Mouse (Mus musculus) liver, postnatal 0 days (tissue): ENCODE measurements at regions not wholly inside any gene's neighbourhood (a gene's known extent, or its start where the extent isn't known, plus 50 kb on each side); places are given as distances from the start of the nearest gene placed in this dataset.

Experiments used
- ATAC-seq: fragments of 200-750 bp; cut with Nextera tagmentation; 2 replicates; pipeline ENCODE4 v1.8.0; 2017; ENCODE audit warnings: mild to moderate bottlenecking, moderate library complexity
- DNase-seq: peaks from one replicate; pipeline ENCODE4 v3.0.0-alpha.2; 2016
- H3K27ac ChIP-seq: fragments of 300-500 bp; sonication (generic); 2 replicates; pipeline ENCODE4 v1.5.1; 2014; ENCODE audit warnings: antibody characterized with exemption, moderate library complexity, mild to moderate bottlenecking, low read depth
- H3K27me3 ChIP-seq: fragments of 300-500 bp; sonication (generic); 2 replicates; pipeline ENCODE4 v1.6.1; 2014; ENCODE audit warnings: low read length, control low read depth, mixed read lengths; ENCODE audit not compliant: insufficient read depth
- H3K36me3 ChIP-seq: fragments of 300-500 bp; sonication (generic); replicated peaks from 2 replicates; pipeline ENCODE4 v1.6.1; 2014; ENCODE audit warnings: mild to moderate bottlenecking, control low read depth, low read length, moderate library complexity, mixed read lengths; ENCODE audit not compliant: insufficient read depth
- H3K4me1 ChIP-seq: fragments of 300-500 bp; sonication (generic); 2 replicates; pipeline ENCODE4 v1.6.1; 2014; ENCODE audit warnings: antibody characterized with exemption, mild to moderate bottlenecking, control low read depth; ENCODE audit not compliant: insufficient read depth
- H3K4me2 ChIP-seq: fragments of 300-500 bp; sonication (generic); 2 replicates; pipeline ENCODE4 v1.6.1; 2014; ENCODE audit warnings: low read depth, mild to moderate bottlenecking, low read length, moderate library complexity, mixed read lengths
- H3K4me3 ChIP-seq: fragments of 300-500 bp; sonication (generic); 2 replicates; pipeline ENCODE4 v1.5.1; 2014; ENCODE audit warnings: low read depth, low read length
- H3K9ac ChIP-seq: fragments of 300-500 bp; sonication (generic); replicated peaks from 2 replicates; pipeline ENCODE4 v1.6.1; 2014; ENCODE audit warnings: mild to moderate bottlenecking, moderate library complexity
- H3K9me3 ChIP-seq: fragments of 300-500 bp; sonication (generic); 2 replicates; pipeline ENCODE4 v1.6.1; 2016; ENCODE audit warnings: mild to moderate bottlenecking, control low read depth, low read length, mixed read lengths
- CTCF ChIP-seq: sonication (generic); IDR thresholded peaks from 2 replicates; pipeline ENCODE4 v1.5.1; 2016; ENCODE audit warnings: antibody characterized with exemption, low read depth
- EP300 ChIP-seq: IDR thresholded peaks from 2 replicates; pipeline ENCODE4 v1.6.1; 2016; ENCODE audit warnings: antibody characterized with exemption, low read depth, mild to moderate bottlenecking
- whole genome bisulfite sequencing: fragments of 180-500 bp; shearing (Covaris S2); extraction: QIAGEN DNeasy Blood & Tissue Kit; methylation state at CpG from one replicate; pipeline ENCODE4 v1.1.7; 2014; ENCODE audit not compliant: insufficient replicate concordance; 5-methylcytosine and 5-hydroxymethylcytosine counted together

DNA sequence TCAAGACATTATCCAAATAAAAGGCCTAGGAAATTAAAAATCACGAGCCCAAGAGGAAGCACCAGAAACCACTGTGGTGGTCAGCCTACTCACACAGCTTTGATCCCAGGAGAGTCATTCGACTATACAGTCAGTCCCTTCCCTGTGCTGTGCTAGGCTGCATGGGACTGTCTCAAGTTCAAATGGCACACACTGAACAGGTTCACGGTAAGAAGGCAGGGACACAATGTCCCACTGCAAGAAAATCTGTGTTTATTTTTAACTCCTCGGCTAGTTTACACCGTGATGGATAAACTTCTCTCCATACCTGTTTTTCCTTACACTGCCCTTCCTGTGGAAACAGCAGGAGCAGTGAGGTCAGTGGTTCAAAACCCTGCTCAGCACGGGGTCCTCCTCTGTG is 165.2 kb upstream of the Klf14 start:
- Histone ChIP-seq H3K27me3 (no peaks in the 10 kb centered on the region), H3K9me3 (no peaks in the 10 kb centered on the region), H3K27ac (no peak overlapping the region), H3K4me2 (peak overlapping the region; percentile 71; the same call in 1 of the 2 replicates), H3K36me3 (no peaks in the 10 kb centered on the region; the same call in 1 of the 2 replicates), H3K4me3 (no peak overlapping the region), H3K4me1 (peaks cover 11% of the 10 kb centered on the region), H3K9ac (no peak overlapping the region)
- no peak for DNase-seq
- no peak for TF ChIP-seq EP300
- TF ChIP-seq CTCF, result no peak
- no peak for ATAC-seq
- WGBS, result 44% methylated on average over 6 of the region's 6 CpGs

DNA sequence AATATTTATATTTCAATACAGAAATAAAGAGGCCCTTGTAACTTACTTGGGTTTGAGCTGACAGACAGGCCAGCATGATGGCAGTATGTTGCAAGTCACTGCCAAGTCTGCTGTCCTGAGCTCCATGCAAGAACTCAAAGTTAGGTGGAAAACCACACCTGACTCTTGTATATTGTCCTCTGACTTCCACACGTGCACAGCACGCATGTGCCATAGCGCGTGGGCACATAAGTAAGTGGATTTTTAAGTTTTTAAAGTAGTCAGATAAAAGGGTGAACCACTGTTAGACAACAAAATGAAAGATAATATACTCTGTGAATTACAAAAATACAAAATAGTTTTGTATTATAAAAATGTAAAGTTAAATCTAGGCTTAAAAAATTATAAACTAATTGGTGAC is 166.0 kb upstream of the Klf14 start:
- no peak for TF ChIP-seq CTCF
- TF ChIP-seq EP300, result no peak
- Histone ChIP-seq H3K36me3 (no peaks in the 10 kb centered on the region), H3K27me3 (no peaks in the 10 kb centered on the region), H3K4me1 (peaks cover 12% of the 10 kb centered on the region), H3K27ac (peak overlapping the region; percentile 86), H3K9me3 (no peaks in the 10 kb centered on the region), H3K4me2 (peak overlapping the region; percentile 71), H3K9ac (no peak overlapping the region; the same call in 1 of the 2 replicates), H3K4me3 (peak overlapping the region; percentile 61)
- DNase-seq, result no peak
- 56% methylated on average over 4 of the region's 4 CpGs for WGBS
- no peak for ATAC-seq

DNA sequence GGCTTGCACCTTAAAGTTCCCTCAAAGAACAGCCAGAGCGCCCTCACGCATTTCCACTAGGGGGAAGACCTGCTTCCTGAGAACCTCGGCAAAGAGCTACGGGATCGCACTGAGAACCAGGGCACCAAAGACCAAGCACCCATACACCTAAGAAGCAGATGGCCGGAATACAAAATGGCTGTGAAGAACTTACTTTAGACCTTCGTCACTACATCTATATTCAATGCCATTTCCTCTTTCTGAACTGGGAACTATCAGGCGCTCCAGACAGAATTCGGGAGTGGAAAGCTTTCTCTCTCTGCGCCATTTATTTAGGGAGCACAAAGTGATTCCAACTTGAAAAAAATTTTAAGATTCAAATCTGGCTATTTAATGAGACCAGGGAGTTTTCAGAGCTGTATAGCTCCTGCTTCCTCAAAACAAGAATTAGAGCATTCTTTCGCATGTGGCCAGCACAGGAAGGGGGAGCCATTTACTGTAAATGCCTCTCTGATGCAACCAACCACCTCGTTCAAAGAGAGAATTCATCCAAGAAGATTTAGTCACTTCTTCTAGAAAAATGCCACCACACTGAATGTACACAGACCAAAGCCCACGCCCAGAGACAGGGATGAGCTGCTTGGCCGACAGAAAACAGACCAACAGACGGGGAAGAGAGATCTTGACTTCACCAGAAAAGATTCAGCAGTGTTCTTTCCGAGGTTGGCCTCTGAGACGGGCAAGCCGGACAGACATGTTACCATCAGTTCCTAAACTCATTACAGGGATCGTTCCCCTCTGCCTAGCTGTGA is 166.6 kb upstream of the Klf14 start:
- peak overlapping the region; percentile 71 for H3K4me2 ChIP-seq
- no peak; the same call in 1 of the 2 replicates for TF ChIP-seq EP300
- TF ChIP-seq CTCF, result peak; percentile 75
- H3K27me3 ChIP-seq, result no peaks in the 10 kb centered on the region
- ATAC-seq (peak; percentile 55), DNase-seq (peak; percentile 66)
- WGBS, result 24% methylated on average over 19 of the region's 19 CpGs
- H3K9me3 ChIP-seq, result no peaks in the 10 kb centered on the region
- peak overlapping the region; percentile 69 for H3K9ac ChIP-seq
- no peaks in the 10 kb centered on the region for H3K36me3 ChIP-seq
- peak overlapping the region; percentile 61 for H3K4me3 ChIP-seq
- peak overlapping the region; percentile 86 for H3K27ac ChIP-seq
- H3K4me1 ChIP-seq, result peaks cover 14% of the 10 kb centered on the region

DNA sequence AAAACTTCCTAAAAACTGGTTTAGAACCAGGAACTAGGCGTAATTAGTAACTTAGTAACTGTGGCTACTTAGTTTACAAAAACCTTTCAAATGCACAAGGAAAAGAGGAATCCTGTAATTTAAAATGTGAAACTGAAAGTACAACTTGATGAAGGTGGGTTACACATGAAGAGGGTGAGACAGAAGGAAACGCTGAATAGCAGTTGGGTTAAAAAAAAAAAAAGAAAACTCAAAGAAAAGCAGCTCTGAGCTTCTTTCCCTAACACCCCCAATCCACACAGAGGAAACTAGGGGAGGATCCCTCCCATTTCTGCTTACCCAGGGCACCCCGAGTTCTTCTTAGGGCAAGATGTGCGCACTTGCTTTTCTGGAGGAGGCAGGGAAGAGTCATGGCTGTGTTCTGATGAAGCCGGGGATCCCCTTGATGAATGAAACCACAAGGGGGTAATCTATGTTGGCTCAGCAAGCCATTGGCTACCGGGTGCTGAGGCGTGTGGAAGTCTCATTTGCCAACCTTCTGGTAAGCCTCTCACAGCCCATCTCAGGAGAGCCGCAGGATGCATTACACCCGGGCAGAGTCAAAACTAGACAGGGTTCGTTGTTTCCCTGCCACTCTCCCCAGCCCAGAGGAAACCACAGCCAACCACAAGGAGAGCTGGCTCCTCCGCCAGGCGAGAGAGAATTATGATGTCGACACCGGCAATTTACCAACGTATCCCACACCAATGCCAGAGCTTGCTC is 167.4 kb upstream of the Klf14 start:
- TF ChIP-seq CTCF, result peak; percentile 20; the same call in 1 of the 2 replicates
- TF ChIP-seq EP300, result no peak
- peak; percentile 65 for DNase-seq
- Histone ChIP-seq H3K27me3 (no peaks in the 10 kb centered on the region), H3K9ac (peak overlapping the region; percentile 69), H3K4me2 (peak overlapping the region; percentile 71), H3K36me3 (no peaks in the 10 kb centered on the region), H3K9me3 (no peaks in the 10 kb centered on the region), H3K4me1 (peaks cover 14% of the 10 kb centered on the region), H3K4me3 (peak overlapping the region; percentile 61), H3K27ac (peak overlapping the region; percentile 86)
- 40% methylated on average over 15 of the region's 15 CpGs for WGBS
- ATAC-seq, result peak; percentile 71

- no peaks in the 10 kb centered on the region for H3K9me3 ChIP-seq
- peak; percentile 74 for ATAC-seq
- no peak overlapping the region for H3K4me2 ChIP-seq
- WGBS, result 51% methylated on average over 7 of the region's 7 CpGs
- H3K4me3 ChIP-seq, result no peak overlapping the region
- peak overlapping the region; percentile 46; the same call in 1 of the 2 replicates for H3K27ac ChIP-seq
- no peaks in the 10 kb centered on the region for H3K27me3 ChIP-seq
- TF ChIP-seq CTCF (no peak), EP300 (no peak)
- no peaks in the 10 kb centered on the region for H3K36me3 ChIP-seq
- no peak overlapping the region for H3K9ac ChIP-seq
- DNase-seq, result no peak
- H3K4me1 ChIP-seq, result peaks cover 14% of the 10 kb centered on the region
These were observed 170.3 kb upstream of the Klf14 start for GRCm38 (mm10) chr6:31129170-31129569.

GRCm38 (mm10) chr6:31129987-31130386 is 171.1 kb upstream of the Klf14 start:
- Histone ChIP-seq H3K4me2 (no peak overlapping the region), H3K27me3 (no peaks in the 10 kb centered on the region), H3K36me3 (no peaks in the 10 kb centered on the region), H3K4me1 (peaks cover 12% of the 10 kb centered on the region), H3K9ac (no peak overlapping the region), H3K4me3 (no peak overlapping the region), H3K9me3 (no peaks in the 10 kb centered on the region), H3K27ac (peak overlapping the region; percentile 8; the same call in 1 of the 2 replicates)
- no peak for ATAC-seq
- WGBS, result 74% methylated on average over 7 of the region's 7 CpGs
- TF ChIP-seq EP300, result no peak
- no peak for TF ChIP-seq CTCF
- no peak for DNase-seq
